Mouse (Mus musculus): Measurements from ENCODE around the gene BC055324.
A peak's percentile ranks its signal among the peaks of the same experiment; 100 is the strongest.

The BC055324 gene

DNA sequence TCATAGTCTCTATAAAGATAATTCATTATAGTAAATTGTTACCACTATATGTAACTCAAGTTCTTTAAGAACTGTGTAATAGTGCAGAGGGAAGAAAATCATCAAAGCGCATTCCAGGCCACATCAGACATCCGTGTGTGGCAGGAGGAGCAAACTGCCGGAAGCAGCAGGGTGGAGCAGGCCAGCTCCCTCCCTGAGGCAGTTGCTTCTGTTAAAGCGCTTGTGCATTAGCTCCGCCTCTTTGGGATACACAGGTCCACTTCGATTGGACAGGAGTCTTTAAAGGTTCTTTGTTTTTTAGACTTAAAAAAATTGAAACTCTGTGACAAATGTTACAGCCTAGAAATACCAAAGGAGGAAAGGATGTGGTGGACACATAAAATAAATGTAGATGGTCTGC lies 52.5 kb downstream of the BC055324 start:
- no peak for DNase-seq

DNA sequence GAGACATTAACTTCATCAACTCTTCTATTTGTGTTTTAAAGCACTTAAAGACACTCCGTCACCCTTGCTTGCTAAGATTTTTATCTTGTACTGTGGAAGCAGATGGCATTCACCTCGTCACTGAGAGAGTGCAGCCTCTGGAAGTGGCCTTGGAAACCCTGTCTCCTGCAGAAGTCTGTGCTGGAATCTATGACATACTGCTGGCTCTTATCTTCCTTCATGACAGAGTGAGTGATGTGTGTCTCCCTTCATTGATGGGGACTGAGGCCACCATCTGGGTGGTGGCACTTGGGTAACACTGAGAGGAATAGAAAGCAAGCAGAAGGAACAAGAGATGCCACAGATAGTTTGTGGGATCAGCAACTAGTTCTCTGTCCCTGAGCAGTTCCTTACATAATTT lies 60.0 kb downstream of the BC055324 start:
- DNase-seq, result no peak

DNA sequence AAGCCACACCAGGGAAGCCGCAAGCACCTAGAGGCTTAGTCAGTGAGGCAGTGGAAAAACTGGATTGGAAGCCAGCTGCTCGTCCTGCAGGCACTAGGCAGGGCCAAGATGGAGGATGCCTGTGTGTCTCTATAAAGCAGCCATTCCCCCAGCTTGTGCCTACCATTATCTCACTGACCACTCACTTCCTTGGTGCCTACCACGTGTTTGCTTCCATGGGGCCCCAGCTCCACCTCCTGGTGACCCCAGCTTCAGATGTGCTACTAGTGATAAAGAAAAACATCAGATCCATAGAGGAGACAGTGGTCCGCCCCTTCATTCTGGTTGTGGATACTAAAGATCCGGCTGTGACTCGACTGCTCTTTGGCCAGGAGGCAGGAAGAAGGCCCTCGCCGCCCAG lies 62.8 kb downstream of the BC055324 start:
- DNase-seq, result no peak

DNA sequence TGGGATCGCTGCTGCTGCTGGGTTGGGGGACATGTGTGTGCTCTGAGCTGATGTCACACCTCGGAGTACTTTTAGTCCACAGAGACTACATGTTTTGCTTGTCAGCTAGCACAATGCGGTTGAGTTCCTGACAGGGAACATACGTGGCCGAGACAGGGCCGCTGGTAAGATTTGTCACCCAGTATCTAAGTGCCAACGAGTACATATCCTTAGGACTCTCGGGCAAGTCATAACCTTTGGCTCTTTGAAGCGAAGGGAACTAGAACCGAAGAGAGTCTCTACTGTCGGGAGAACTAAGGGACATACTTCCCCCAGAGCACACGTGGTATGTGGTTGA lies 64.2 kb downstream of the BC055324 start:
- no peak for DNase-seq

DNA sequence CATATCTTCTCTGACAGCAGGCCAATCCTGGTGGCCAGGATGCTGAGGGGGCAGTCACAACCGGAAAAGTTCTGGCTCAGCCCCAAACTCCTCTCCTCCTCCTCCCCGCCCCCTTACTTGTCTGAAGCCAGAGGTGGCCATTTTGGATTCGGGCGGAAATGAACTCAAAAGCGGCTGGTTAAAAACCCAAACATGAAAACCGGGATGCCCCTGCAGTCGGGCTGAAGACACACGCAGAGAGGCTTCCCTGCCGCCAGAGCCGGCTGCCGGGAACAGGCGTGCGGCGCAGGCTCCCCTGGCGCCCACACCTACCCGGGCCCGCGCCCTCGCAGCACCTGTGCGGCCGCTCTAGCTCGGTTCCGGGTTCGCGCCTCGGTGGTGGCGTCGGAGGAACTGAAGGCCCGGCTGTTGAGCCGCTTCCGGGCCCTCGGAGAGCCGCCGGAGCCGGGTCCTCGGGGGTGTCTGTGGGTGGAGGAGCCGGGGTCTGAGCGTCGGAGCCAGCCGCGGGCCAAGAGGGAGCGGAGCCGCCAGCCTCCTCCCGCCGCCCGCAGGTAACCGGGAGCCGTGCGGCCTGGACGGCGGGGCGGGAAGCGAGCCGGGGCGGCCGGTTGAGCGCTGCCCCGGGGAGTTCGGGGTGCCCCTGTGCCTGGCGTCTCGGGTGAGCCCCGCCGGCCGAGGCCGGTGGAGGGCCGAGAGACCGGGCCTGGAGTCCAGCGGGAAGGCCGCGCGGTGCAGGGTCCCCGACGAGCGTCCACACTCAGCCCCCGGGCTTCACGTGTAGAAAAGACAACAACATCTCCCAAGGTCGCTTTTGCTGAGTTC lies 64.7 kb downstream of the BC055324 start:
- DNase-seq, result peak; percentile 81 to 83

DNA sequence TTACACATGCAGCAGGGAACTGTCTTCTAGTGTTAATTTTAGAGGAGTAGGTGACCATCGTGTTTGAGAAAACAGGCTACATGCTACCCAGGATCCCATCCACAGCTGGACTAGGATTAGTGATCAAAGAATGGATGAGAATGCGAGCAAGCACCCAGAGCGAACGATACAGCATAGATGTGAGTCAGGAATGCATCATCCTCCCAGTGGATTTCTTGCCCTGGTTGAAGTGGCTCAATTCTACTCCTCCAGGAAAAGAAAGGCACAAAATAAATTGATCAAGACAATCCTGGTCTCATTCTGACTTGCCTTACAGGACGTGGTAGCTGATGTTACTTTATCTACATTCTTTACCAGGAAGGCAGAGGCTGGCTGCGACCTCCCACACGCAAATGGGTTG lies 65.8 kb downstream of the BC055324 start, which contains the start of gene Scyl3:
Gene Scyl3, plus strand, starts transcription at position 255 of the 400 bp plus-strand sequence.
- DNase-seq, result no peak

DNA sequence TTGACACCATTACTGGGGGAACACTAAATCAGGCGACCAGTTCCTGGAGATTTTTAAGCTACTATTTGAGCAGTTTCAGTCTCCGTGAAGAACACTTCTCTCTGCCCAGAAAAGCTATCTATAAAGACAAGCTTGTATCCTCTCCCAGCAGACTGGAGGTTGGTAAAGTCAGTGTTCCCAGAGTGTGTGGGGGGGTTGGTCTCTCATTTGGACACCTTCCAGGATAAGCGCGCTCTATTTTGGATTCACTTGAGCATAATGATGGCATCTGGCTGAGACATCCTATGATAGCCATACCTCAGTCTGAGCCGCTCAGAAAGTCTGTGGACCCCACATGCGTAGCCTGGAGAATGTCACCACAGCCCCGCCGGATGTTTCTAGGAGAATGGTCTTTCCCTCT lies 70.5 kb downstream of the BC055324 start:
- DNase-seq, result no peak

DNA sequence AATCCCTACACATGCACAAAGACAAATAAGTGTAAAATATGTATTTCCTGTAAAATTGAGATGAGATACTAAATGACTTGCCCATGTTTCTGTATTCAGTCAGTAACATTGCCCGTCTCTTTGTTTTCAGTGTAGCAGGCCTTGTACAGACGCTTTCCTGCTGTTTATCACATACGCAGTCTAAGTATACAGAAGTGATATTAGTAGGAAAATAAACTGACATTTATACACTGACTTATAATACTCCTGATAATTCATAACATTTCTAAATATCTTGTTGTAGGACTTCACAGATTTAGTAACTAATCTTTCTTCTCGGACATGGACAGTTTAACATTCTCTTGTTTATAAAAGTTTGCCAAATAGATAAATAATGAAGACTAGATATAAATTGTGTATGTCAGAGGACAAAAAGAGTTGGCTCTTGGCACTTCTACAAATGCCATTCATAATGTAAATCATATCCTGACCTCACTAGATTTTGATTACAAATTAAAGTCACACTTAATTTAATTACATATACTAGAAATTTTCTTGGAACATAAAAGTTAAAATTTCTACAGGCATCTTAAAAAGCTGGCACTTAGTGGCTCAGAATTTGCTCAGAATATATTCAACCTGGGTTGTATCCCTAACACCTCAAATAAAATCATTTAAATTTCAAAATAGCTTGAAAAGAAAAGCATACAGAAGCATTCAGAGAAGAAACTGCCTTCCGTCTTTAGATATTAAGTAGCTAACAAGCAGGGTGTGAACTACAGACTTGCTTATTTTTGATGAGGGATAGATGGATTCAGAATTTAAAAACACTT lies 77.0 kb downstream of the BC055324 start:
- DNase-seq, result no peak

DNA sequence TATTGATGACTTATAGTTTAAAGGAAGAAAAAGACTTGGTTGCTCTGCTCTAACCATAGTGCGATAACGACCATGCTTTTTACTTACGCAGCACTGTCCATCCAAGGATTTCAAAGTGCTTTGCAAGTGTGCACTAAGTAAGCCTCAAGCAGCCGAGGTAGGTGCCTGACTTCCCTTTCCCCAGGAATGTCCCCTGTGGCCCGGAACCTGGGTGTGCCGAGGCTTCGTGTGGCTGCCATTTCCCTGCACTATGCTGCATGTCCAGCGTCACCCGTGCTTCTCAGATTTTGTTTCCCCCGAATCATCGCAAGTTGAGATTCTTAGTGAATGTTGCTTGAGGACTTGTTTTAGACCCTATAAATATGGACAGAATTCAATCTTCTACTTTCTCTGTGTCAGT lies 82.6 kb downstream of the BC055324 start:
- DNase-seq, result no peak

DNA sequence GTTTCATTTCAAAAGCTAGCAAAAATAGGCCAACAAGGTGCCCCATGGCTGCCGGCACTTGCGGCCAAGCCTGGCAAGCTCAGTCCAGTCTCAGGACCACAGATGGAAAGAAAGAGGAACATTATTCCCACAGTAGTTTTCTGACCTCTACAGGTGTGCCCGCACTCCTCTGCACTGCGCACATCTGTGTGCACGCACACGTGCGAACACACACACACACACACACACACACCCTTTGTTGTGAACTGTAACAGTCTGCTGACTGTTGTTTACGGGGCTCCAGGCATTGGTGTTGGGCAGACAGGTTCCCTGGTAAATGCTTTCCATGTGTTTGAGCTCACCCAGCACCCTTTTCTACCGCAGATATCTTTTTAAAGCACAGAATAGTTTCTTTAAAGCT lies 83.8 kb downstream of the BC055324 start:
- no peak for DNase-seq

DNA sequence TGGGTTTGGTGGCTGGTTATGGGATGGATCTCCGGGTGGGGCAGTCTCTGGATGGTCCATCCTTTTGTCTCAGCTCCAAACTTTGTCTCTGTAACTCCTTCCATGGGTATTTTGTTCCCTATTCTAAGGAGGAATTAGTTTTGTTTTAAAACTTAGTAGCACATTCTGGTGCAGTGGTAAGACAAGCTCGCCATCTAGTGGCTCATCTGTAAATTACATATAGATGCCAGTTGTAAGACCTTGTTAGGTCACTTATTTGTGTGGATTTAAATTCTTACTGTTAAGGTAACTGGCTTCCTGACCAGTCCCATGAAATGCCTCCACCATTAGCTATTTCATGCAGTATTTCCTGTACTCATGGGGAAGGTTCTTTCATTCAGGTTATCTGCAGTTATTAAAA lies 84.3 kb downstream of the BC055324 start:
- DNase-seq, result no peak

DNA sequence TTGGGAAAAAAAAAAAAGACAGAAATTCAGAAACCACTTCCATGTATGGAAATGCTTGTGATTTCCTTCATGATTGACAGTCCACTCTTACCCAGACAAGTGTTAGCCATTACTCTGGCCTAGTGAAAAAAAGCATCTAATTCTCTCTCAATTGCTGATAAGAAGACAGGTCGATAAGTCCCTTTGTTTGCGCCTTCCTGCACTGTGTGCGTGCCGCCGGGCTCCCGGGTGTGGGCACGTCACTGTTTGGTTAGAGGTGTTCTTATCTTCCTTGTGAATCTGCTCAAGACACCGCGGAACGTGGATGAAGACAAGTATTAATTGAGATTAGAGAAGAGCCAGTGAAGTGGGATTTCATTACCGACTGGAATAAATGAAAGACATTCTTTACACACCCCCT lies 86.2 kb downstream of the BC055324 start:
- no peak for DNase-seq

DNA sequence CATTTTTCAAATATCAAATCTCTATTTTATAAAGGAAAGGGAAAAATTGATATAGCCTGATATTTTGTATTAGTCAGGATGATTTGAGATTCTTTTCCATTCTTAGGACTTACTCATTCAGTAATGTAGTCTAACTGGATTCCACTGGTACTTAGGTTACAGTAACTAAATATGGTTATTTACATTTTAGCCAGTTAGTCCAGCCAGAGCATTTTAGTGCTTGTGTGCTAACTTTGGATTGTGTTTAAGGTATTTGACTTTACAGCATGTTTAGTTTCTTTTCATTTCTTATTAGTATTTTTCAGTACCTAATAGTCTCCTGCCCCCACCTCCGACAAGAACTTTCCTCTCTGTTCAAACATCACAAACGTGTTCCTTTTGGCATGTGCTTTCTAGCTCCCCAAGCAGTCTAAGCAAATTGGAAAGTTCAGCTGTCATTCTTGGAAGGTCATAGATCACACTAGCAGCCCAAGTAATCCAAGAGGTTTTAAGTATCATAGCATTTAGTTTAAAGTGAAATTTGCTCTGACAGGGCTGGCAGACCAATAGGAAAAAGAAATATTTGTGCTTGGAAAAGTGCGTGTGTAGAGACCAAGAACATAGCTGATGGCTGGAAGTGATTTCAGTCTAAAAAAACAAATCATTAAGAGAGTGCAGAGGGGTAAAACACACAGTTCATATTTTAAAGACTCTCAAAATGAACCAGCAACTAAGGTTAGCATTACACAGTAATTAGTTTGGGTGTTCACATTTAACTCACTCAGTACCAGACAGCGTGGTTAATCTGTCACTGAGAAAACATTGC lies 87.4 kb downstream of the BC055324 start:
- DNase-seq, result no peak

DNA sequence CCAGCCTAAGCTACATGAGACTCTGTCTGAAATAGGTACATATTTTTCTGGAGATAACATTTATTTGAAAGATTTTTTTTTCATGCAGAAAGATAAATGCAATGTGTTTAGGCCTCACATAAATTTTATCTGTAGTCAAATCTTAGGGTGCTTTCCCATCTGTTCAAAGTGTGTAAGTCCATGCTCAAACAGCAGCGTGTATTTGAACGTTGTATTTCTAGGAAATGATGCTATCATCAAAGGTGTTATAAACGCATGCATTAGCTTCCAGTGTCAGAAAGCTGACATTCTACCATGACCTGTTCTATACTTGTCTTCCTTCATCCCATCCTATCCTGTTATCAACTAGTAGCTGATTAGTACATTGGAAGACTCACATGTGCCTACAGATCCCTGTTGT lies 91.2 kb downstream of the BC055324 start:
- no peak for DNase-seq

DNA sequence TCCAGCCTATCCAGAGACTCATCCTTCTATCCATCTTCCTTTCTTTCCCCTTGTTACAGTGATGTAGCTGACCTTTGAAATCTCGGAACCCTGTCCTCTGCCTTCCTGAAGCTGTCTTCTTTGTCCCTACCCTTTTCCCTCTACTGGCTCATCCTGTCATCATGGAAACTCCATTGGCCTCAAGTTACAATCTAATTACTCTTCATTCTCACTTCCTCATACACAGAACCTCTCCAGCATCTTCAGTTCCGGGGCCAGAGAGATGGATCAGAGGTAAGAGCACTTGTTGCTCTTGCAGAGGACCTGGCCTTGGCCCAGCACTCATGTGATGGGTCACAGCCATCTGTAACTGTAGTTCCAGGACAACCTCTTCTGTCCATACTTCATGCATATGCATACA lies 94.4 kb downstream of the BC055324 start:
- no peak for DNase-seq

DNA sequence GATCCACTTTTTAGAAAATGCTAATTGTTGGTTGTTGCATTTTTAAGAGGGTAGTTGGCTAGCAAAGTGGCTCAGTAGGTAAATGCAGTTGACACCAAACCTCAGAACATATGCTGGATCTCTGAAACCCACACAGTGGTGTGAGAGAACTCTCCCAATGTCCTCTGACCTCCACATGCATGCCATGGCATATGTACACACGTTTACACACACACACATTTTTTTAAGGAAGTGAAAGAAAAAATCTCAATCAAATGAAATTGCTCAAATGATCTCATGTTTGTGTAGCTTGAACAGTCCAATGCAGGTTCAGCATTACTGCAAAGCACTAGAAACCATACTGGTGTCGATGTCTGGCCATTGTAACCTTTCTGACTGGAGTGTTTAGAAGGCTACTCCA lies 95.0 kb downstream of the BC055324 start:
- DNase-seq, result no peak

DNA sequence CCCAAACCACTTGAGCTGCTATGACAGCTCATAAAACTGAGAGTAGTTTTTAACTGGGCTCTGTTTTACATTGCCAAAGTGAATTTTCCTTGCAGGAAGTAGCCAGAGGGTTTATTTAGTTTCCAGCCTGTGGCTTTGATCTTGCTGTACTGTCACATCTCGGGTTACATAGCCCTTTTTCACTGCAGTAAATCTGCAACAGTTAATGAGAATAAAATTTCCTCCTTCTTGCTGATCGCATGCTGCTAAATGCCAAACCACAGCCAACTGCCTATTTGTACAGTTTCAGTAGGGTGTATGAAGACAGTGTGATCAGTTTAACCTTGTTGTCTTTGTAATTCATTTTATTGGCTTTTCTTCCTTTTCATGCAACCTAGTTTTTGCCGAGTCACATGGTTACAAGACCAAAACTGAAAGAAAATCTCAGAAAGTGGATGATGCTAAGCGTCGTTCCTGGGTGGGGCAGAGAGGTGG lies 96.3 kb downstream of the BC055324 start:
- no peak for DNase-seq

Data from thymus, adult 18-20 months (tissue).